Comparison of ENCODE assay signal across 21 mouse cellular contexts in the genomic region with DNA sequence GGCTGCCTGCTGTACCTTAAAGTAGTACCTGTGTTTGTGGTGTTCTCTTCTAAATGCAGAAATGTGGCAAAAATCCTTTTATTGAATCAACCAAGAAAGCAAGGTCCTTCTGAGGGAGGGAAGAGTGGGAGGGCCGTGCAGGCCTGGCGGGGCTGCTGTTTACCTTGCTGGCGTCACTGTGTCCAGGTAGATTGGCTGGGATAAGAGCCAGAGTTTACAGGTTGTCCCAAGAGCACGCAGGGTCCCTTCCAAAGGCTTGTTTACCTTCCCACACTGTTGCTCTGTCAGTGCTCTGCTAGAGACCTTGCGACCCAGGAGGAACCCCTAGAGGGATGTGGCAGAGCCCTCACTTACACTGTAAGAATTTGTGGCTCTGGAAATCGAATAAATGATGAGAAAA. TPM values are rescaled to one million over a fixed set of nuclear protein-coding genes. Genes with fewer than 3 reads are reported as not detected.
DNase-seq lines count a peak whose midpoint lies in the region; ATAC-seq and TF ChIP-seq lines count a peak whose summit lies in the region.
"Had no signal": no experiment of that assay in that cellular context is flagged by ENCODE, and none has a peak within 500 bp of the region (broad histone marks: within the 10 kb centered on the region; RNA-seq: fewer than 3 reads in every experiment).

No protein-coding gene starts in this region.

- peak; percentile 33; the same call in 1 of the 2 replicates for ATAC-seq in lung, postnatal 0 days
- ATAC-seq in liver, embryonic 16.5 days (ENCODE audit: low read depth) = peak; percentile 93
- ATAC-seq: forebrain, embryonic 14.5 days had no signal

- peaks cover 20% of the 10 kb centered on the region for H3K4me1 ChIP-seq in liver, adult 2 months (ENCODE audit: control insufficient read depth, insufficient read depth, low read length)
- peaks cover 4% of the 10 kb centered on the region; the same call in 1 of the 2 replicates for H3K4me1 ChIP-seq in lung, postnatal 0 days (ENCODE audit: insufficient read depth, low read depth, low read length)
- H3K4me1 ChIP-seq in liver, embryonic 16.5 days (ENCODE audit: control insufficient read depth, low read depth, low read length) = no peaks in the 10 kb centered on the region; the same call in 1 of the 2 replicates
- H3K4me1 ChIP-seq: forebrain, embryonic 10.5 days; heart, embryonic 13.5 days had no signal

- no peak for TF ChIP-seq POLR2A in liver, adult 2 months (IDR thresholded peaks at IDR 0.05; ENCODE audit: extremely low read depth, insufficient read depth, low read length)

- no peaks in the 10 kb centered on the region for H3K36me3 ChIP-seq in liver, adult 2 months (ENCODE audit: control insufficient read depth, insufficient read depth, low read length)
- H3K36me3 ChIP-seq in lung, postnatal 0 days (ENCODE audit: insufficient read depth, low read length) = no peaks in the 10 kb centered on the region
- no peaks in the 10 kb centered on the region for H3K36me3 ChIP-seq in liver, embryonic 16.5 days (ENCODE audit: control insufficient read depth, insufficient read depth)
- H3K36me3 ChIP-seq: embryonic facial prominence, embryonic 15.5 days; forebrain, embryonic 10.5 days; G1E; heart, embryonic 13.5 days had no signal

- H3K27me3 ChIP-seq in liver, adult 2 months (ENCODE audit: control insufficient read depth, insufficient read depth, low read length) = no peaks in the 10 kb centered on the region
- no peaks in the 10 kb centered on the region for H3K27me3 ChIP-seq in lung, postnatal 0 days (replicated peaks; ENCODE audit: insufficient read depth, low read length)
- H3K27me3 ChIP-seq in liver, embryonic 16.5 days (ENCODE audit: control insufficient read depth, insufficient read depth, low read depth, low read length) = no peaks in the 10 kb centered on the region
- H3K27me3 ChIP-seq: embryonic facial prominence, embryonic 15.5 days; heart, embryonic 13.5 days had no signal

- no peaks in the 10 kb centered on the region for H3K9me3 ChIP-seq in lung, postnatal 0 days (ENCODE audit: low read length)
- no peaks in the 10 kb centered on the region for H3K9me3 ChIP-seq in liver, embryonic 16.5 days (replicated peaks; ENCODE audit: control insufficient read depth, low read length)
- H3K9me3 ChIP-seq: embryonic facial prominence, embryonic 15.5 days; forebrain, embryonic 10.5 days; G1E; heart, embryonic 13.5 days had no signal

- no peak for TF ChIP-seq EP300 in lung, postnatal 0 days (IDR thresholded peaks at IDR 0.05)

- H3K79me2 ChIP-seq in liver, adult 2 months (ENCODE audit: control insufficient read depth, insufficient read depth, low read length) = peaks cover 9% of the 10 kb centered on the region; the same call in 1 of the 2 replicates

- H3K27ac ChIP-seq in liver, adult 2 months (replicated peaks; ENCODE audit: insufficient read depth, low read depth, low read length) = peak overlapping the region; percentile 73
- no peak overlapping the region for H3K27ac ChIP-seq in lung, postnatal 0 days (ENCODE audit: low read length)
- H3K27ac ChIP-seq in liver, embryonic 16.5 days (ENCODE audit: low read length) = no peak overlapping the region
- H3K27ac ChIP-seq: embryonic facial prominence, embryonic 15.5 days; forebrain, embryonic 10.5 days; gastrocnemius, adult 2 months; heart, embryonic 13.5 days had no signal

- H3K4me3 ChIP-seq in liver, adult 2 months (ENCODE audit: insufficient read depth, low read depth, low read length) = no peak overlapping the region
- no peak overlapping the region for H3K4me3 ChIP-seq in lung, postnatal 0 days (ENCODE audit: low read depth, low read length)
- no peak overlapping the region for H3K4me3 ChIP-seq in liver, embryonic 16.5 days (ENCODE audit: low read depth, low read length)
- H3K4me3 ChIP-seq: embryonic facial prominence, embryonic 15.5 days; erythroblast, embryonic 14.5 days; forebrain, embryonic 10.5 days; gastrocnemius, adult 2 months; heart, embryonic 13.5 days had no signal

- 25% methylated on average over 6 of the region's 6 CpGs for WGBS in liver, adult 2 months
- WGBS in lung, postnatal 0 days = 41% methylated on average over 6 of the region's 6 CpGs
- WGBS in liver, embryonic 16.5 days (ENCODE audit: insufficient replicate concordance) = 41% methylated on average over 6 of the region's 6 CpGs

- peak overlapping the region; percentile 31 for H3K9ac ChIP-seq in liver, adult 2 months (ENCODE audit: low read depth, low read length)
- H3K9ac ChIP-seq in lung, postnatal 0 days (replicated peaks; ENCODE audit: low read depth) = no peak overlapping the region
- H3K9ac ChIP-seq in liver, embryonic 16.5 days (ENCODE audit: low read depth, low read length) = no peak overlapping the region
- H3K9ac ChIP-seq: embryonic facial prominence, embryonic 15.5 days; heart, embryonic 13.5 days had no signal

- peak; percentile 92 for DNase-seq in liver, adult 2 months (ENCODE audit: extremely low read depth, low read depth, low spot score)
- no peak for DNase-seq in liver
- no peak for DNase-seq in lung, postnatal 0 days (ENCODE audit: low spot score)
- DNase-seq in lung, postnatal 10 days = no peak
- peak; percentile 31 for DNase-seq in yolk sac, embryonic 10.5 days (ENCODE audit: low spot score)
- no peak for DNase-seq in layer of hippocampus, postnatal 36 days
- DNase-seq: adrenal gland, adult 8-10 months; adrenal gland, postnatal 36 days; cerebellum, adult 2 months; cerebellum, postnatal 14 days; embryo, embryonic 11 days; gastrocnemius, adult 2 months; gastrocnemius, postnatal 25 days; heart, postnatal 36 days had no signal

- no peak overlapping the region for H3K4me2 ChIP-seq in lung, postnatal 0 days (replicated peaks; ENCODE audit: low read depth, low read length)
- H3K4me2 ChIP-seq in liver, embryonic 16.5 days (ENCODE audit: low read depth, low read length) = no peak overlapping the region
- H3K4me2 ChIP-seq: embryonic facial prominence, embryonic 15.5 days; heart, embryonic 13.5 days had no signal

- no peak for TF ChIP-seq CTCF in liver, adult 2 months (IDR thresholded peaks at IDR 0.05; ENCODE audit: low read depth, low read length)
- no peak for TF ChIP-seq CTCF in lung, postnatal 0 days (IDR thresholded peaks at IDR 0.05)

RNA-seq across cellular contexts. Expression of a gene that starts 13.9 kb away (rescaled TPM):
- 30.3 and 36.3 TPM in 2 replicates for total RNA-seq in liver, adult 2 months (2014; rRNA removed)
- 12.2 and 18.8 TPM in 2 replicates for polyA plus RNA-seq in liver, adult 2 months (2012; rRNA removed)
- polyA plus RNA-seq in lung, postnatal 0 days (2015; fragmentation: Nextera tagmentation; extraction: Ambion mirVana) = 0.24 and 0.26 TPM in 2 replicates
- polyA plus RNA-seq in liver, embryonic 16.5 days (2015; fragmentation: Nextera tagmentation; extraction: Ambion mirVana) = 0.36 and 0.47 TPM in 2 replicates
- 1 to 10 TPM; 2.3 to 2.7 TPM for total RNA-seq in layer of hippocampus, postnatal 36 days (2021)
- polyA plus RNA-seq: forebrain, embryonic 10.5 days; G1E had no signal

Comparison
In these comparisons a context has a peak if more than half of its experiments do, and no peak if none do; other contexts are left out.
1. DNase-seq: peak in liver, adult 2 months (single experiment) and yolk sac, embryonic 10.5 days (single experiment); none in liver (single experiment), lung, postnatal 0 days (single experiment), lung, postnatal 10 days (single experiment) and layer of hippocampus, postnatal 36 days (0 of 2).